Mouse (Mus musculus) heart, postnatal 14 days (tissue): Measurements from ENCODE around the gene Tmcc1. TPM values are rescaled to one million over a fixed set of nuclear protein-coding genes. Genes with fewer than 3 reads are reported as not detected.
"Not testable (repeated sequence)": the region's sequence is repeated elsewhere in the genome, so short reads cannot be mapped to it uniquely, and the experiment has no call there.

Source experiments
- DNase-seq, 2 experiments: peaks; one replicate each; pipeline ENCODE4 v3.0.0; 2021 to 2022
- intact Hi-C: fragments of 180-260 bp; cut with DNase I; formaldehyde crosslinking; loops from one replicate; pipeline ENCODE4 v1.15.1; 2025
- total RNA-seq, 2 experiments: library from RNA; stranded (reverse); gene quantifications; 2 replicates each; pipeline ENCODE4 v1.2.3; 2021

The Tmcc1 gene
- total RNA-seq, 2 experiments from 2014 or later, result 28.7 to 31.2 TPM

DNA sequence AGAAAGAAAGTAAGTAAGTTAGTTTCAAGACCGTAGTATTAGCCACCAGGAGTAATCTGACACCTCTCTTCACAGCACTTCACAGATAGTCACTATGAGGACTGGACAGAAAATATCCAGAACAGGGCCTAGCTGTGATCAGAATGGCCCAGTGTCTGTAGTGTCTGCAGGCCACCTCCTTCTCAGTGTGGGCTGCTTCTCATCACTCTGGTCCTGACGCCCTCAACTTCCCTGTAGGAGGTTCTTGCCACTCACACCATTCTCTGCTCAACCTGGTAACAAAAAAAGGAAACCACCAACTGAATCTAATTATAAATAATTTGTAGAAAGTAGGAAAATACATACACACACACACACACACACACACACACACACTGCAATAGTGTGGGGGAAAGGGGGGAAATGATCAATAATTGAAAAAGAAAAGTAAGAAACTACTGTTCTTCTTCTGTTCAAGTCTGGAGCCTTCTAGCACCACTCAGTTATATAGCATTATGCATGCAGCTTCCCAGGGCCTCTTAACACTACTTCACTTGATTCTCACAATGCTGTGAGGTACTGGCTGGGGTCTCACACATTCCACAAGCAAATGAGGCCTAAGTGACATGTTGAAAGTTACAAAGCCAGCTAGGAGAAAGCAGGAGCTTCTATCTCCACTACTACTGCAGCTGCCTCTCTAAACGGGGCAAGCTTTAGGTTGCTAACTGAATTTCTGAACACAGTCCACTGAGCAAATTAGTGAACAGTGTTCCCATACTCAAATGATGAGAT is 38.2 kb downstream of the Tmcc1 start:
- DNase-seq, result no peak
- intact Hi-C loops, result no loop called here

DNA sequence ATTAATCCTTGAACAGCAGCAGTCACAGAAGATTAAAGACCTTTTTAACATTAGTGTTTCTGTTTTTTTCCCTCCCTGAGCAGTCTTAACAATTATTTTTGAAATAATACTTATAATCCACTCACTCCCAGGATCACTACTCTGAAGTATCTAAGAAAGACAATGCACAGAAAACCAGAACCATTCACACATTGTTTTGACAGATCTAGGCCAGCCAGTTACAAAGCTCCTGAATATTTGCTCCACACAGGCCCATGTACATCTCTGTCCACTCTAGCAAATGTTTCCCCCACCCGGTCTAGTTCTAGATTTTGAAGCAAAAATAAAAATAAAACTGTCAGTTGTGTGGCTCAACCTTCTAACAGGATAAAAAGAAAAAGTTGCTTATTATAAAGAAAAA is 45.9 kb downstream of the Tmcc1 start:
- DNase-seq, result no peak
- intact Hi-C loops, result no loop called here

DNA sequence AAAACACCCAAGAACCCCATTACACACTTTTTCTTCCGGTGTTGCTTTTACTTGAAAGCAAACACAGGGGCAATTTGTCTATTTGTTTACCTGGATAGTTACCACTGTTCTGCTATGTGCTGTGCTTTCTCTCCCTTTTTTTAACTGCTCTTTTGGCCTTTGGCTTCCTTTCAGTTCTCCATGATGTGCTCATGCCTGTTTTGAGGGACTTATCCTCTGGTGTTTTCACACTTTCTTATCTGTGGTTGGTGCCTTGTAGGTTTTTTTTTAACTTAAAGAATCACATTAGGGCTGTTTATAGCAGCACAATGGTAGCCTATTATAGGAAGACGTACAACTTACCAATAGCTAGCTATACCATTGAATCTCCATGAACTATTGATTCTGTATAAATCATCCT is 51.6 kb downstream of the Tmcc1 start:
- no peak for DNase-seq
- intact Hi-C loops, result no loop called here

DNA sequence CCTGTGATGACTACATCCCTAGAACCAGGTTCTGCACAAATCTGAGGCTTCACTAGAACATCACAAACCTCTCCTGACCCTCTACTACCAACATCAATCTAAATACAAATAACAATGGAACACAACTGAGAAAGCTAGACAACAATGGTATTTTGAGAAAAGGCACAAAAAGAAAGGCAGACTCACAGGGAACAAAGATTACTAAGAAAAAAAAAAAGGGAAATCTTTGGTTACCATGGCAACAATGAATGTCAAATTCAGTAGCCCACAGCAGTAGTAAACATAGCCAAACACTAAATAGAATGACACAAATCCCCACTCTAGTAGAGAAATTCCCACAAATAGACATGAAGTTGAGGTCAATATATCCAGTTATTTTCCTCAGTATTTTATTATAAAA is 52.5 kb downstream of the Tmcc1 start:
- DNase-seq, result no peak
- intact Hi-C loops, result no loop called here

DNA sequence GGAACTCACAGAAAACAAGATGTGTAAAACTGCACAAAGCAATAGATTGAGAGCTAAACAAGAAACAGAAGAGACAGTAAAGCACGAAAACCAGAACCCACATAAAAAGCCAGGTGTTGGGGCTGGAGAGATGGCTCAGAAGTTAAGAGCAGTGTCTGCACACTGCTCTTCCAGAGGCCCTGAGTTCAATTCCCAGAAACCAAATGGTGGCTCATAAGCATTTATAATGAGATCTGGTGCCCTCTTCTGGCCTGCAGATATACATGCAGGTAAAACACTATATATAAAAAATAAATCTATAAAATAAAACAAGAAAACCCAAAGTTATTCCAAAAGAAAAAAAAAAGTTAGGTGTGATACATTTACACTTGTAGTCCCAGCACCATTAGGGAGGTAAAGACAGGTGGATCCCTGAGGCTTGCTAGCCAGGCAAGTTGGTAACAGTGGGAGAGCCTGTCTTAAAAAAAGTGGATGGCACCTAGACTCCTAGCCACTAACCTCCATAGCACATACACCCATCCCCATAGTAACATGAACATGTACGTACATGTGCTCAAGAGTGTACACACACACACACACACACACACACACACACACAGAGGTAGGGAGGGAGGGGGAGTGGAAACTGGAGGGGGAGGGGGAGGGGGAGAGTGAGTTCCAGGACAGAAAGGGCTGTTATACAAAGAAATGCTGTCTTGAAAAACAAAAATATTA is 54.0 kb downstream of the Tmcc1 start:
- DNase-seq, result peak in 1 of 2 experiments; percentile 23
- intact Hi-C loops, result no loop called here

DNA sequence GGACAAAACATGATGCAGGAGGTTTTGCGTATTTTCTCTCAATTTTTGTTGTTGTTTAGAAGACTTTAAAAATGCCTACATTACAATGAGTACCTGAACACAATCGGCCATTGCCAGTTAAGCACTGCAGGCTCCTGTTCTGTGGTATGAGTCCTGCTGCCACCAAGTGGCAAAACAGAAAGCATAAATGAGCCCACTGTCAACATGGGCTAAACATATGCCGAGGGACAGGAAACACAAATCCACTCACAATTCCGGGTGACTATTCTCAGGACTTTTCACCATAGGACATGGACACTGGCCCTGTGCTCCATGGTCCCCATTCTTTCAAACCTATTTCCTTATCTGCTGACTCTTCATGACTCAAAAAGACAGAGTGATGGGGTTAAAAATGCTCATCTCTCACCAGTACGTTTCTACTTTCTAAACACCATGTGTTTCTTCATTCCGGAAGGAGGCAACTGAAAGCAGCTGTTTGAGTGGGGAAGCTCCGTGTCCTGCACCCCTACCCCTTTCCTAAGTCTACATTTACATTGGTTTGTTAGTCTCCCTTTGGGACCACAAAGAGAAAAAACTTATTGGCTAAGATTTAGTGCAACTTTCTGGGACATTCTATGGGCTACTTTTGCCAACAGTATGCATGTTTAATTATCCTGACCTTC is 57.2 kb downstream of the Tmcc1 start:
- peak; percentile 26 to 35 for DNase-seq
- intact Hi-C loops, result no loop called here

DNA sequence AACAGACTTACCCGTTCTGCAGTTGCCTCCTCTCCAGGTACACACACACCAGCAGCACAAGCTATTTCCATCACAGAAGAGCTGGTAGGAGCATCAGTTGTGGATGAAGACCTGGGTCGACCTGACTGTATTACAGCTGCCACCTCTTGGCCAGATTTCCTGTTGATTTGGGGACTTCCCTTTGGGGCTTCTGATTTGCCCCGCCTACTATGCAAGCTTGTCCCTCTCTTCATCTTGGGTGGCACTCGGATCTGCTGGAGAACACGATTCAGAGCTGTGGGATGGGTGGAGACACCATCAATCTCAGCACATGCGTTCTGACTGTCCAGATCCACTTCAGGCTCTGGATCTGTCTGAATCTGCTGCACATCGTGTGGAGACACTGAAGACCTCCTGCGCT is 59.5 kb downstream of the Tmcc1 start:
- DNase-seq, result no peak
- intact Hi-C loops, result loop anchor here (5.0 kb wide), 1 partner anchor 286 kb away; no protein-coding TSS in a partner anchor

DNA sequence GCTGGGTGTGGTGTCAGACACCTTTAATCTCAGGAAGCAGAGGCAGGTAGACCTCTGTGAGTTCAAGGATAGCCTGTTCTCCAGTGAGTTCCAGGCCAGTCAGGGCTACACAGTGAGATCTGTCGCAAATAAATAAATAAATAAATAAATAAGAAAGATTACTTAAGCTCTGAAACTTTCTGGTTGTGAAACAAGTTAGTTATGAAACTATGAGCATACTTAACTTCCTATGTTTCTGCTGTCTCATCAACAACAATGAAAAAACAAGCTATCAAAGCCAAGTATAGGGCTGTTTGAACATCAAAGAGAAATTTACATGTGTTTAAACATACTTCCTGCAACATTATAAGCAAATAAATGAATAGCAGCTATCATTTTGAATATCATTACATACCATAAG is 61.5 kb downstream of the Tmcc1 start:
- no peak for DNase-seq
- intact Hi-C loops, result loop anchor here (5.0 kb wide), 1 partner anchor 284 kb away; no protein-coding TSS in a partner anchor

DNA sequence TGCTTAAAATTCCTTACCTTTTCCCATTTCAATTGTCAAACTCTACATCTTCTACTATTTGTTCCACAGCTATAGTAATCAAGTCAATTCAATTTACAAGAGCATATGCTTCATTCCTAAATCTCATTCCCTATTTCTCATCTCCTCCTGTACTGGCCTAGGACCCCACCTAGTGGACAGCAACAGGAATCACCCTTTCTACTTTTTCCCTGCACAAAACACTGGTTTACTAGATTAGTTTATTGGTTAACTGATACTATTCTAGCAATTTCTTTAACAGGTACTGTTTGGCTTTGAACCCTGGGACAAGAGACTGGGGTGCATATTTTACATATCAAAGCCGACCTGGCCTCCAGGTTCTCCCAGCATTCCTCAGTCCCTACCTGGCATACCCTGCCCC is 64.6 kb downstream of the Tmcc1 start:
- intact Hi-C loops, result loop anchor here (1.0 to 5.0 kb wide), 2 partner anchors 119 to 231 kb away; no protein-coding TSS in a partner anchor
- peak; percentile 33 to 61 for DNase-seq

DNA sequence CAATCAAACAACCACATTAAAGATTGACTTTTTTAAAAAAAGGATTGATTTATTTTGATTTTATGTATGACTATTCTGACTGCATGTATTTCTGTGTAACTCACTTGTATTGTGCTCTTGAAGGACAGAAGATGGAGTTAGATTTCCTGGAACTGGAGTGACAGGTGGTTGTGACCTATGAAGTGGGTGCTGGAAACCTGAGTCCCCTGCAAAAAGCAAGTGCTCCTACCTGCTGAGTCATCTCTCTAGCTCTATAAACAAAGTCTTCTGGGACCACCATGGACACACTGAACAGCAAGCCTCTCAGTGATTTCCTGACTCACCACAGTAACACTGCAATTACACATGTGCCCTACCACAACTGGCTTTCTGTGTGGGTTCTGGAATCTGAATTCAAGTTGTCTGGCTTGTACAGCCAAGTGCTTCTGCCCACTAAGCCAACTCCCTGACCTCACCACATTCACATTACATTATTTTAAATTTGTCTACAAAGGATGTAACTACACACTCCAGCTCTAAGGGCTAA is 65.3 kb downstream of the Tmcc1 start:
- no peak for DNase-seq
- intact Hi-C loops, result loop anchor here (1.0 to 5.0 kb wide), 2 partner anchors 119 to 231 kb away; no protein-coding TSS in a partner anchor

DNA sequence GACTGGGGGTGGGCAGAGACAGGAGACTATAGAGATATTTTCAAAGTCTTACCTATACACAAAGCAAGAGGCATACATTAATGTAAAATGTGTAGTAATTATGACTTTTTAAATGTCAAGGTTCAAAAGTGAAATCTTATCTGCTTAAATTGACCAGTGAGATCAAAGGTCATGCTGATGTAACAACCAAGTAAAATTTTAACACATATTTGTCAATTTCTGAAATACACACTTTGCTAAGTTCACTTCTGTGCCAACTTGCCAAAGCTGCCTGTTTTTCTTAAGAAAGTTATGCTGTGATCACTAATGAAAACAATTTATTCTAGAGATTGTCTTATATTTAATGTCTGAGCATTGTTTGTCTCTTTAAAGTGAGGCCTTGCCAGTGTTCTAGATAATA is 66.7 kb downstream of the Tmcc1 start:
- intact Hi-C loops, result loop anchor here (5.0 kb wide), 1 partner anchor 229 kb away; no protein-coding TSS in a partner anchor
- no peak for DNase-seq

DNA sequence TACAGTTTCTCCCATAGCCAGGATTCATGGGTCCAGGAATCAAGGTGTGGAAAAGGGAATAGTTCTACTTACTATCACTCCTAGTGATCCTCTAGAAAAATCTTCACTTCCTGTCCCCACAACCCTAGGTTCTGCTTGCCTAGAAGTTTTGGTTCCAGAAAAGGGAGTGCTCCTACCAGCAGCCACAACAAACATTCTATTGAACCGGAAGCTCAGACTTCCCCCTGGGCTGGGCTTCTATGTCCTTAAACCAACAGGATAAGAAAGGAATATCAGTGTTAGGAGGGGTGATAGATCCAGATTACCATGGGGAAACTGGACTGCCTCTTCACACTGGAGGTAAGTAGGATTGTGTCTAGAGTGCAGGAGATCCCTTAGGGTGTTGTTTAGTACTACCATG is 70.4 kb downstream of the Tmcc1 start:
- intact Hi-C loops, result no loop called here
- no peak for DNase-seq

DNA sequence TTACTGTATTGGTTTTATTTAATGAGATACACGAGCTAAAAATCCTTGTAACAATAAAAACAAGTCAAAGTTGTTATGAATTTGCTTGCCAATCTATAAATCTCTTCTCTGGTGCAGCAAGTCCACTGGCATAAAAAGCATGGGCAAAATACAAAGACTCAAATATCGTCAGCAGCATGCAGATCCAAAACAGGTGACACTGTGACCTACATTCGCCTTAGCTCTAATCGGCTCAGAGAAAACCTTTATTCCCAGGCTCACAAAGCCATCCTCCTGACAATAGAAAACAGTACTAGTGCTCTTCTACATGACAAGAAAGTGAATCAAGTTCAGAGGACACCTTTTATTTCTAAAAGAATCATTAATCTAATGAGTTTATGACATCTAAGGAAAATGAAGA is 73.6 kb downstream of the Tmcc1 start:
- DNase-seq, result no peak
- intact Hi-C loops, result no loop called here

DNA sequence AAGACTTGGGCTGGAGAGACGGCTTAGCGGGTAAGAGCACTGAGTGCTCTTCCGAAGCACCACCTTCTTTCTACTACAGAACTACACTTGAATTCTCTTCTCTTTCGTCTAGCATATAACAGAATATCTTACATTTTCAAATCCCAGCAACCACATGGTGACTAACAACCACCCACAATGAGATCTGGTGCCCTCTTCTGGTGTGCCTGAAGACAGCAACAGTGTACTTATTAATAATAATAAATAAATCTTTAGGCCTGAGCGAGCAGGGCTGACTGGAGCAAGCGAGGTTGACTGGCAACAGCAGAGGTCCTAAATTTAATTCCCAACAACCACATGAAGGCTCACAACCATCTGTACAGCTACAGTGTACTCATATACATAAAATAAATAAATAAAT is 76.7 kb downstream of the Tmcc1 start:
- DNase-seq, intact Hi-C loops: not testable (repeated sequence)

DNA sequence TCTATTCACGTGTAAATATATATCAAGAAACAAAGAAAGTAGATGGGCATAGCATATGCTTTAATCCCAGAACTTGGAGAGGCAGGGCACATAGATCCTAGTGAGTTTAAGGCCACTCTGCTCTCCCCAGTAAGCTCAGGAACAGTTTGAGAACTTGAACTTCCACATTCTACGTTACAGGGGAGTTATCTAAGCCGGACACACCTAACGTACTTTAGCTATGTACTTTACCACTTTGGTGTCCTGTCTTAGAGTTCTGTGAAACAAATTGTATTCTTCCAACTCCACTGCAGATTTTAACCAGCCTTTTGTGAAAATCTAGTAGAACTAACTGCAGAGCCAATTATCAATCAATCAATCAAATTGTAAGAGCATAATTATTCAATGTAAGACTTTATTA is 82.7 kb downstream of the Tmcc1 start:
- intact Hi-C loops, result loop anchor here (5.0 kb wide), 1 partner anchor 33 kb away; no protein-coding TSS in a partner anchor
- no peak for DNase-seq

DNA sequence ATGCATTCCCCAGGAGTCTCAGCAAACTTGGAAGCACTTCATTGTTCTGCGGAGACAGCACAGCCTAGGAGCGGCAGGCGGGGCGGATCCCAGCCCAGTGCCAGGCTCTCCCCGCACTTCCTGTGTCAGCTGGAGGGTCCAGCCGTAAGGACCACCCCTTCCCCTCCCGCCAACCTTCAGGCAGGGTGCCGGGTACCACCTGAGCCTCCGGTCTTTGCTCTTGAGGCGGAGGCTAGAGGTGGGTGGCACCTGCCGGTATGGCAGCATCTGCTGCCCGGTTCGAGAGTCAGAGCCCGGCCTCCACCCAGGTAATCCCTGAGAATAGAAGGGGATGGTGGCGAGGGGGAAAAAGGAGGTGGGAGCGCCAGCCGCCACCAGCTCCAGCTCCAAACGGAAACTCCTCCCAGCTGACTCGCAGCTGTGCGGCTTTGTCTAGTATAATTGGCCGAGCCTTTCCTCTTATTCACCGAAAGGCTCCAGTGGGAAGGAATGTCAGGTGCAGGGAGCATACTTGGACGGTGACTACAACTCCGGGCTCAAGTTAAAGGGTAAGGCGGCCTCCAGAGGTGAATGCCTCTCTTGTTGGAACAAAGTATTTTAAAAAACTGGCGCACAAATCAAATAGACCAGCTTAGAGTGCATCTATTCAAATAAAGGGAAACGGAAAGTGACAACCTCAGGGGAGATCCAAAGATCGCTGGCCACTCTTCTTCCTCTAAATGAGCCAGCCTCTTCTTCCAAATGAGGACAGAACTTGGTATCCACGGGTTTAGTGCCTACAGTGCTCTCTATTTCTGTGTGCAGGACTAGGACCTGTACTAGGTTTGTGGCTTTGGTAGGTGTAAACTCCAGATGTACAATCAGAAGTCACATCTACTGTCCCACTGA is 85.6 kb downstream of the Tmcc1 start:
- intact Hi-C loops, result loop anchor here (5.0 kb wide), 1 partner anchor 60 kb away; no protein-coding TSS in a partner anchor
- peak; percentile 54 for DNase-seq

DNA sequence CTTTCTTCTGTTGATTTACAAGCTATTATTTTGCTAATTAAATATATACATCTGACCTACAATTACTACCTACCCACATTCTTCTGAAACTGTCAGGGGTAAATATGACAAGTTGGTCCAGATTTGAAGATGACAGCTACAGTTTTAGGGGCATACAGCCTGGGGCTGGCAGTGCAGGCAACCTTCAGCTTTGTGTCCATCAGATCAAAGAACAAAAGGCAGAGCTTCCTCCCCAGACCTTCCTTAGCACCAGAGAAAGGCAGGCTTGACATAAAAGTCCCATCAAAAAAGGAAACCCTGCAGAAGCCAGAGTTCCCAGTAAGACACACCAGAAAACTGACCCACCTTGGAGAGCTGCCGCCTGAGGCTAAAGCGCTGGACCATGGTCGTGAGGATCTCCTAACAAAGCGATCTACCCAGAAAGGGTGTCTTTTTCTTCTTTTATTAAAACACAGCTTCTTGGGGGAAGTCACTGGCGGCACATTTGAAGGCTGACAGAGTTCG is 86.3 kb downstream of the Tmcc1 start:
- intact Hi-C loops, result loop anchor here (5.0 kb wide), 1 partner anchor 60 kb away; no protein-coding TSS in a partner anchor
- DNase-seq, result no peak

DNA sequence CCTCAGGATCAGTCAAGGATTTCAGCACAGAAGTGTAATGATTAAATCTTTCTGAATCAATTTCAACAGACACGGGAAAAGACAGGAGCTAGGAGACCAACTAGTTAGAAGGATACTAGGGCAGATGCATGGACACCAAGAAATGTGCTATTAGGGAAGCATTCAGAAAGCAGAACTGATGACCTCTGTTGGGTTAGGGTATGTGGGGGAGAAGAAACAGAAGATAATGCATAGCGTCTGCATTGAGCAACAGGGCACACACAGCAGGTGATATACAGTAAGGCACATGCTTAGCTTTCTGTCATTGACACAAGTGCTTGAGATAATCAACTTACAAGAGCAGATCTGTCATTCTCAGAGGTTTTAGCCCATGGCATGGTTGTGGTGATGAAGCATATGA is 95.7 kb downstream of the Tmcc1 start:
- no peak for DNase-seq
- intact Hi-C loops, result no loop called here

DNA sequence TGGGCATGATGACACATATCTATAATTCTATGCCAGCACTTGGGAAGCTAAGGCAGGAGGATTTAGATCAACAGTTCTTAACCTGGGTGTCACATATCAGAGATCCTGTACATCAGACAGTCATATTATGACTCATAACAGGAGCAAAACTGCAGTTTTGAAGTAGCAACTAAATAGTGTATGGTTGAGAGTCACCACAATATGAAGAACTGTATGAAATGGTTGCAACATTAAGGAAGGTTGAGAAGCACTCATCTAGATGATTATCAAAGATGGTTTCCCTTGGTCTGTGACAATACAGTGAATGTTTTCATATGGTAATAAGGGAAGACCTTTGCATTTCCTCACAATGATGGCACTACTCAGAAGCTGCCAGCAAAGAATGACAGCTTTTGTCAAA is 103.9 kb downstream of the Tmcc1 start:
- intact Hi-C loops, result no loop called here
- DNase-seq, result no peak

DNA sequence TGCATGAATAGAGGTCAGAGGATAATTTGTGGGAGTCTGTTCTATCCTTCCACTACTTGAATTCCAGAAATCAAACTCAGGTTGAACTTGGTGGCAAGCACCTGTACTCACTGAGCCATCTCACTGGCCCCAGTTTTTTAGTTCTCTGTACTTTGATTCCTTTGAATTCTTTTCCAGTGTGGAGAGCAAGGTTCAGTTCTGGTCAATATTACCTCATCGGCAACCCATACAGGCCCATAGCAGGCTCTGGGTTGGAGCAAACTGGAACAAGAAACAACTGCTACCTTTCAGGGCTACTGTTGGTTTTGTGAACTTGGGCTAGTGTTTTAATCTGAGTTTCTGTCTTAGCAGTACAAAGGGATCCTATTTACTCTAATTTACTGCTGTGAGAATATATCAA is 107.2 kb downstream of the Tmcc1 start:
- DNase-seq, result no peak
- intact Hi-C loops, result no loop called here
